In the genomic region with DNA sequence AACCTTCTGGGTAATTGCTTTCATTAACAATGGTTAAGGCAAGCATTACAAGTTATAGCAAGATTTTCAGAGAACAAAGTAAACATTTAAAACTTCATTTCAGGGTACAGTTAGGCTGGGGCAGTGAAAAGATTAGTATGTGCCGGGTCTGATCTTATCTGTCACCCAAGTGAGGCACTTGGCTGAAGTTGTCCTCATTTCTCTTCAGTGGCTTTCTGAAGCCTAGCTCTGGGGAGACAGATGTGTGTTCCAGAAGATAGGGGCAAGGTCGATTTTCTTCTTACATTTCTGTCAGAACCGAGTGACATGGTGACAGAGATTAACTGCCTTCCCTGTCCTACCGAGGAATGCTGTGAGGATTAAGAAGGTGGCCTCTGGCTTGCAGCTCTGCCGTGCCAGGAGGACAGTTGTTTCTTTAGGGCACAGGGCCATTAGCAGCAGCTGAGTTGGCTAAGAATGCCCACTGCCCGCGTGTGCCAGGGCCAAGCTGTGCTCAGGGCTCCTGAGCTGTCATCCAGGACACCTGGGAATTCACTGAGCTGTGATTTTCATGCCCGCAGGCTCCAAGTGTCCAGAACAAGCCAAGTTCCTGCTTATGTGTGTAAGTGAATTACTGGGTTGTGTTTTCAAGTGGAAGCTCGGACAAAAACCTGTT, we compare ENCODE assay signal across 8 mouse cellular contexts.
DNase-seq lines count a peak whose midpoint lies in the region; ATAC-seq lines count a peak whose summit lies in the region.
"Had no signal": no experiment of that assay in that cellular context is flagged by ENCODE, and none has a peak within 500 bp of the region (broad histone marks: within the 10 kb centered on the region; RNA-seq: fewer than 3 reads in every experiment).

No protein-coding gene starts in this region.

- no peaks in the 10 kb centered on the region for H3K27me3 ChIP-seq in heart, embryonic 15.5 days
- H3K27me3 ChIP-seq: limb, embryonic 13.5 days had no signal

- peaks cover 23% of the 10 kb centered on the region for H3K4me1 ChIP-seq in heart, embryonic 15.5 days (replicated peaks)

- no peak for ATAC-seq in heart, embryonic 15.5 days (replicated peaks; ENCODE audit: insufficient number of reproducible peaks, insufficient read depth, low FRiP score, low read depth)

- WGBS in heart, embryonic 15.5 days: 40% methylated on average over 9 of the region's 9 CpGs

- H3K36me3 ChIP-seq in heart, embryonic 15.5 days: no peaks in the 10 kb centered on the region
- H3K36me3 ChIP-seq: limb, embryonic 13.5 days had no signal

- no peaks in the 10 kb centered on the region for H3K9me3 ChIP-seq in heart, embryonic 15.5 days (replicated peaks)
- H3K9me3 ChIP-seq: limb, embryonic 13.5 days had no signal

- H3K4me2 ChIP-seq in heart, embryonic 15.5 days: no peak overlapping the region
- H3K4me2 ChIP-seq: limb, embryonic 13.5 days had no signal

- no peak overlapping the region for H3K4me3 ChIP-seq in heart, embryonic 15.5 days
- H3K4me3 ChIP-seq: limb, embryonic 13.5 days had no signal

- DNase-seq in retina, postnatal 1 day: peak; percentile 51
- DNase-seq in retina, embryonic 14.5 days (ENCODE audit: low spot score): no peak
- DNase-seq in cerebellum, postnatal 10 days: peak; percentile 83 to 90
- no peak for DNase-seq in layer of hippocampus, adult 8-10 months (ENCODE audit: low spot score in 2 of 2)
- no peak for DNase-seq in lung, postnatal 36 days
- no peak for DNase-seq in thymus, adult 18-20 months

- 0 out of 2 replicates have a peak overlapping the region, but pooled peaks have one; percentile 12 for H3K27ac ChIP-seq in heart, embryonic 15.5 days
- H3K27ac ChIP-seq: limb, embryonic 13.5 days had no signal

- no peak overlapping the region for H3K9ac ChIP-seq in heart, embryonic 15.5 days
- H3K9ac ChIP-seq: limb, embryonic 13.5 days had no signal

Comparison
In these comparisons a context has a peak if more than half of its experiments do, and no peak if none do; other contexts are left out.
1. DNase-seq: peak in retina, postnatal 1 day (single experiment) and cerebellum, postnatal 10 days (2 of 2); none in retina, embryonic 14.5 days (single experiment), layer of hippocampus, adult 8-10 months (0 of 2), lung, postnatal 36 days (single experiment) and thymus, adult 18-20 months (0 of 2).